Mouse (Mus musculus) limb, embryonic 15.5 days (tissue): ENCODE results near the gene Ifnar1. TPM values are rescaled to one million over a fixed set of nuclear protein-coding genes. Genes with fewer than 3 reads are reported as not detected.
"Not testable (repeated sequence)": the region's sequence is repeated elsewhere in the genome, so short reads cannot be mapped to it uniquely, and the experiment has no call there.

Source experiments
- ATAC-seq: fragments of 200-750 bp; cut with Nextera tagmentation; 2 replicates; pipeline ENCODE4 v1.8.0; 2017; ENCODE audit warnings: low read depth, moderate TSS enrichment; ENCODE audit not compliant: insufficient number of reproducible peaks, low FRiP score, low TSS enrichment
- H3K27ac ChIP-seq: fragments of 300-500 bp; sonication (generic); 2 replicates; pipeline ENCODE4 v1.5.1; 2015; ENCODE audit warnings: moderate library complexity, mild to moderate bottlenecking, inconsistent platforms
- H3K27me3 ChIP-seq: fragments of 300-500 bp; sonication (generic); 2 replicates; pipeline ENCODE4 v1.6.1; 2015; ENCODE audit warnings: inconsistent platforms
- H3K36me3 ChIP-seq: fragments of 300-500 bp; sonication (generic); 2 replicates; pipeline ENCODE4 v1.6.1; 2015; ENCODE audit warnings: inconsistent platforms
- H3K4me1 ChIP-seq: fragments of 300-500 bp; sonication (generic); 2 replicates; pipeline ENCODE4 v1.6.1; 2015; ENCODE audit warnings: inconsistent platforms
- H3K4me2 ChIP-seq: fragments of 300-500 bp; sonication (generic); 2 replicates; pipeline ENCODE4 v1.6.1; 2015; ENCODE audit warnings: mild to moderate bottlenecking, inconsistent platforms
- H3K4me3 ChIP-seq: fragments of 300-500 bp; sonication (generic); 2 replicates; pipeline ENCODE4 v1.5.1; 2015; ENCODE audit warnings: mild to moderate bottlenecking, inconsistent platforms
- H3K9ac ChIP-seq: fragments of 300-500 bp; sonication (generic); 2 replicates; pipeline ENCODE4 v1.6.1; 2015; ENCODE audit warnings: inconsistent platforms
- H3K9me3 ChIP-seq: fragments of 300-500 bp; sonication (generic); 2 replicates; pipeline ENCODE4 v1.6.1; 2016; ENCODE audit warnings: inconsistent platforms
- WGBS: fragments of 180-500 bp; shearing (Covaris S2); methylation state at CpG from one replicate; pipeline ENCODE4 v1.1.7; 2015; 5-methylcytosine and 5-hydroxymethylcytosine counted together
- polyA plus RNA-seq: library from polyadenylated mRNA; unstranded; fragments of >200 nt; fragmentation: Nextera tagmentation; extraction: Ambion mirVana; gene quantifications from 2 replicates; pipeline ENCODE4 v1.2.1, GENCODE M21; 2015

The Ifnar1 gene
- 54.2 and 55.0 TPM in 2 replicates for polyA plus RNA-seq

GRCm38 (mm10) chr16:91484808-91485700 is at the start of gene Ifnar1:
Gene Ifnar1, plus strand, starts transcription at chr16:91485238.
- Histone ChIP-seq H3K36me3 (peaks cover 6% of the 10 kb centered on the region), H3K4me1 (peaks cover 14% of the 10 kb centered on the region), H3K27ac (peak within 1 kb of the TSS; percentile 92), H3K4me2 (peak within 1 kb of the TSS; percentile 67), H3K4me3 (peak within 1 kb of the TSS; percentile 70), H3K9ac (peak within 1 kb of the TSS; percentile 61), H3K27me3 (no peaks in the 10 kb centered on the region), H3K9me3 (no peaks in the 10 kb centered on the region)
- peak; percentile 99 for ATAC-seq
- WGBS = under 1% methylated on average over 68 of the region's 68 CpGs

- 70% methylated on average over 3 of the region's 3 CpGs for WGBS
- ATAC-seq = no peak
- H3K36me3 ChIP-seq = no peaks in the 10 kb centered on the region
Measured at GRCm38 (mm10) chr16:91438081-91438480, 47.0 kb upstream of the Ifnar1 start.

GRCm38 (mm10) chr16:91438599-91438998 is 46.4 kb upstream of the Ifnar1 start:
- not testable (repeated sequence) for H3K36me3 ChIP-seq, ATAC-seq, H3K9me3 ChIP-seq, H3K4me3 ChIP-seq, H3K27me3 ChIP-seq, H3K4me1 ChIP-seq, H3K4me2 ChIP-seq, H3K27ac ChIP-seq, H3K9ac ChIP-seq
- 84% methylated on average over 1 of the region's 1 CpGs for WGBS

More at GRCm38 (mm10) chr16:91438081-91438480, 47.0 kb upstream of the Ifnar1 start:
- H3K4me1 ChIP-seq = peaks cover 5% of the 10 kb centered on the region; the same call in 1 of the 2 replicates
- H3K4me2 ChIP-seq = no peak overlapping the region
- no peak overlapping the region for H3K4me3 ChIP-seq
- no peak overlapping the region for H3K27ac ChIP-seq
- no peaks in the 10 kb centered on the region for H3K9me3 ChIP-seq
- H3K27me3 ChIP-seq = no peaks in the 10 kb centered on the region
- H3K9ac ChIP-seq = no peak overlapping the region

- H3K27ac ChIP-seq = no peak overlapping the region
- no peaks in the 10 kb centered on the region for H3K36me3 ChIP-seq
- WGBS = 51% methylated on average over 7 of the region's 7 CpGs
- ATAC-seq = no peak
- H3K9me3 ChIP-seq = no peaks in the 10 kb centered on the region
- H3K4me1 ChIP-seq = peaks cover 8% of the 10 kb centered on the region; the same call in 1 of the 2 replicates
- no peak overlapping the region for H3K4me3 ChIP-seq
- H3K4me2 ChIP-seq = no peak overlapping the region
- no peak overlapping the region for H3K9ac ChIP-seq
- H3K27me3 ChIP-seq = no peaks in the 10 kb centered on the region
Measured at GRCm38 (mm10) chr16:91441366-91441765, 43.7 kb upstream of the Ifnar1 start.

GRCm38 (mm10) chr16:91441811-91442240 is 43.2 kb upstream of the Ifnar1 start:
- no peak overlapping the region for H3K4me2 ChIP-seq
- H3K27me3 ChIP-seq = no peaks in the 10 kb centered on the region
- peaks cover 8% of the 10 kb centered on the region; the same call in 1 of the 2 replicates for H3K4me1 ChIP-seq
- WGBS = 79% methylated on average over 7 of the region's 7 CpGs
- no peak overlapping the region for H3K27ac ChIP-seq
- H3K9me3 ChIP-seq = no peaks in the 10 kb centered on the region
- no peak overlapping the region for H3K9ac ChIP-seq
- H3K36me3 ChIP-seq = no peaks in the 10 kb centered on the region
- no peak for ATAC-seq
- no peak overlapping the region for H3K4me3 ChIP-seq

GRCm38 (mm10) chr16:91442446-91442845 is 42.6 kb upstream of the Ifnar1 start:
- 61% methylated on average over 4 of the region's 4 CpGs for WGBS
- H3K9ac ChIP-seq = no peak overlapping the region
- ATAC-seq = no peak

GRCm38 (mm10) chr16:91443211-91443611 is 41.8 kb upstream of the Ifnar1 start:
- Histone ChIP-seq H3K9me3 (no peaks in the 10 kb centered on the region), H3K4me2 (no peak overlapping the region), H3K27me3 (no peaks in the 10 kb centered on the region), H3K9ac (no peak overlapping the region), H3K4me3 (no peak overlapping the region), H3K4me1 (peaks cover 8% of the 10 kb centered on the region; the same call in 1 of the 2 replicates), H3K36me3 (no peaks in the 10 kb centered on the region), H3K27ac (no peak overlapping the region)
- ATAC-seq = no peak
- WGBS = 41% methylated on average over 8 of the region's 8 CpGs

More at GRCm38 (mm10) chr16:91442446-91442845, 42.6 kb upstream of the Ifnar1 start:
- no peaks in the 10 kb centered on the region for H3K36me3 ChIP-seq
- H3K27me3 ChIP-seq = no peaks in the 10 kb centered on the region
- H3K4me2 ChIP-seq = no peak overlapping the region
- peaks cover 8% of the 10 kb centered on the region; the same call in 1 of the 2 replicates for H3K4me1 ChIP-seq
- no peak overlapping the region for H3K4me3 ChIP-seq
- H3K27ac ChIP-seq = no peak overlapping the region
- no peaks in the 10 kb centered on the region for H3K9me3 ChIP-seq

- H3K9me3 ChIP-seq = no peaks in the 10 kb centered on the region
- H3K4me2 ChIP-seq = no peak overlapping the region
- peaks cover 8% of the 10 kb centered on the region; the same call in 1 of the 2 replicates for H3K4me1 ChIP-seq
- H3K36me3 ChIP-seq = no peaks in the 10 kb centered on the region
- H3K9ac ChIP-seq = no peak overlapping the region
- no peak for ATAC-seq
- H3K4me3 ChIP-seq = no peak overlapping the region
- H3K27me3 ChIP-seq = no peaks in the 10 kb centered on the region
- 84% methylated on average over 4 of the region's 4 CpGs for WGBS
- H3K27ac ChIP-seq = no peak overlapping the region
Measured at GRCm38 (mm10) chr16:91444847-91445246, 40.2 kb upstream of the Ifnar1 start.

GRCm38 (mm10) chr16:91445566-91445965 is 39.5 kb upstream of the Ifnar1 start:
- Histone ChIP-seq H3K27me3 (no peaks in the 10 kb centered on the region), H3K9ac (no peak overlapping the region), H3K27ac (no peak overlapping the region), H3K4me3 (no peak overlapping the region), H3K9me3 (no peaks in the 10 kb centered on the region), H3K36me3 (no peaks in the 10 kb centered on the region), H3K4me1 (peaks cover 8% of the 10 kb centered on the region; the same call in 1 of the 2 replicates), H3K4me2 (no peak overlapping the region)
- ATAC-seq = no peak
- WGBS = 56% methylated on average over 5 of the region's 5 CpGs

GRCm38 (mm10) chr16:91446778-91447511 is 38.1 kb upstream of the Ifnar1 start:
- Histone ChIP-seq H3K4me2 (no peak overlapping the region), H3K9me3 (no peaks in the 10 kb centered on the region), H3K4me1 (peaks cover 8% of the 10 kb centered on the region; the same call in 1 of the 2 replicates), H3K27me3 (no peaks in the 10 kb centered on the region), H3K36me3 (no peaks in the 10 kb centered on the region), H3K27ac (no peak overlapping the region), H3K4me3 (no peak overlapping the region), H3K9ac (no peak overlapping the region)
- ATAC-seq = no peak
- WGBS = 71% methylated on average over 8 of the region's 8 CpGs

GRCm38 (mm10) chr16:91447512-91447900 is 37.5 kb upstream of the Ifnar1 start:
- no peak overlapping the region for H3K27ac ChIP-seq
- WGBS = 69% methylated on average over 6 of the region's 6 CpGs
- H3K36me3 ChIP-seq = no peaks in the 10 kb centered on the region
- H3K4me2 ChIP-seq = no peak overlapping the region
- no peak for ATAC-seq
- peaks cover 13% of the 10 kb centered on the region; the same call in 1 of the 2 replicates for H3K4me1 ChIP-seq
- H3K4me3 ChIP-seq = no peak overlapping the region
- no peaks in the 10 kb centered on the region for H3K9me3 ChIP-seq
- H3K9ac ChIP-seq = no peak overlapping the region
- no peaks in the 10 kb centered on the region for H3K27me3 ChIP-seq
